ENCODE assay signal across 17 mouse cellular contexts in genomic region chr13:112326977-112327376, GRCm38 (mm10). TPM values are rescaled to one million over a fixed set of nuclear protein-coding genes. Genes with fewer than 3 reads are reported as not detected.
DNase-seq lines count a peak whose midpoint lies in the region; ATAC-seq and TF ChIP-seq lines count a peak whose summit lies in the region.
"Had no signal": no experiment of that assay in that cellular context is flagged by ENCODE, and none has a peak within 500 bp of the region (broad histone marks: within the 10 kb centered on the region; RNA-seq: fewer than 3 reads in every experiment).

No protein-coding gene starts in this region.

- peak overlapping the region; percentile 8; the same call in 1 of the 2 replicates for H3K27ac ChIP-seq in heart, adult 2 months
- H3K27ac ChIP-seq in kidney, embryonic 15.5 days, result peak overlapping the region; percentile 49; the same call in 1 of the 2 replicates
- H3K27ac ChIP-seq in stomach, embryonic 16.5 days (ENCODE audit: low read length), result peak overlapping the region; percentile 36; the same call in 1 of the 2 replicates
- H3K27ac ChIP-seq: forebrain, embryonic 10.5 days; liver, embryonic 14.5 days had no signal

- no peak overlapping the region for H3K4me3 ChIP-seq in heart, adult 2 months
- H3K4me3 ChIP-seq in kidney, embryonic 15.5 days (replicated peaks), result no peak overlapping the region
- no peak overlapping the region for H3K4me3 ChIP-seq in stomach, embryonic 16.5 days (replicated peaks; ENCODE audit: low read length)
- H3K4me3 ChIP-seq: forebrain, embryonic 10.5 days; stomach, embryonic 15.5 days had no signal

- peaks cover 5% of the 10 kb centered on the region for H3K4me1 ChIP-seq in heart, adult 2 months (ENCODE audit: control insufficient read depth, insufficient read depth, low read length)
- H3K4me1 ChIP-seq in kidney, embryonic 15.5 days, result peaks cover 25% of the 10 kb centered on the region
- H3K4me1 ChIP-seq in stomach, embryonic 16.5 days (ENCODE audit: control insufficient read depth, insufficient read depth, low read length), result peaks cover 13% of the 10 kb centered on the region

- intact Hi-C loops in heart, adult 2 months (cut with DNase I), result no loop called here
- intact Hi-C loops in heart, postnatal 14 days (cut with DNase I), result no loop called here

- no peak for DNase-seq in heart, adult 2 months
- DNase-seq in heart, postnatal 14 days, result no peak
- no peak for DNase-seq in kidney, adult 18-20 months
- peak; percentile 36 for DNase-seq in gonadal fat pad, adult 2 months (ENCODE audit: low read depth)
- no peak for DNase-seq in adrenal gland, postnatal 25 days
- DNase-seq: cerebellum, adult 9-11 months; embryo, embryonic 11 days; kidney, postnatal 10 days; lung, postnatal 14 days; thymus, postnatal 14 days had no signal

- ATAC-seq in kidney, embryonic 15.5 days (replicated peaks; ENCODE audit: low FRiP score), result no peak
- ATAC-seq in stomach, embryonic 16.5 days (ENCODE audit: insufficient read depth, low FRiP score), result no peak
- ATAC-seq: activated CD4-positive, CD25-positive, alpha-beta regulatory T cell, adult 4 months had no signal

- no peak overlapping the region for H3K9ac ChIP-seq in heart, adult 2 months (ENCODE audit: low read depth, low read length)
- H3K9ac ChIP-seq in kidney, embryonic 15.5 days, result no peak overlapping the region
- H3K9ac ChIP-seq in stomach, embryonic 16.5 days (ENCODE audit: low read length), result no peak overlapping the region
- H3K9ac ChIP-seq: liver, embryonic 14.5 days; stomach, embryonic 15.5 days had no signal

- no peaks in the 10 kb centered on the region for H3K79me2 ChIP-seq in heart, adult 2 months (replicated peaks; ENCODE audit: control insufficient read depth, insufficient read depth, low read length)

- H3K9me3 ChIP-seq in kidney, embryonic 15.5 days (replicated peaks), result no peaks in the 10 kb centered on the region
- H3K9me3 ChIP-seq in stomach, embryonic 16.5 days (replicated peaks; ENCODE audit: control insufficient read depth, low read length), result no peaks in the 10 kb centered on the region
- H3K9me3 ChIP-seq: forebrain, embryonic 10.5 days; stomach, embryonic 15.5 days had no signal

- H3K36me3 ChIP-seq in heart, adult 2 months (ENCODE audit: control insufficient read depth, insufficient read depth, low read length), result no peaks in the 10 kb centered on the region
- no peaks in the 10 kb centered on the region for H3K36me3 ChIP-seq in kidney, embryonic 15.5 days
- H3K36me3 ChIP-seq in stomach, embryonic 16.5 days (ENCODE audit: control insufficient read depth, insufficient read depth, low read length), result no peaks in the 10 kb centered on the region
- H3K36me3 ChIP-seq: forebrain, embryonic 10.5 days; stomach, embryonic 15.5 days had no signal

- 57% methylated on average over 5 of the region's 5 CpGs for whole genome bisulfite sequencing in heart, adult 2 months
- 58% methylated on average over 5 of the region's 5 CpGs for WGBS in kidney, embryonic 15.5 days
- 81% methylated on average over 5 of the region's 5 CpGs for whole genome bisulfite sequencing in stomach, embryonic 16.5 days

- no peak for TF ChIP-seq CTCF in heart, adult 2 months (IDR thresholded peaks at IDR 0.05)

- no peak overlapping the region for H3K4me2 ChIP-seq in kidney, embryonic 15.5 days
- H3K4me2 ChIP-seq in stomach, embryonic 16.5 days (ENCODE audit: low read depth, low read length), result no peak overlapping the region
- H3K4me2 ChIP-seq: stomach, embryonic 15.5 days had no signal

- TF ChIP-seq EP300 in heart, adult 2 months (IDR thresholded peaks at IDR 0.05; ENCODE audit: insufficient read depth, low read depth, low read length), result no peak

- no peaks in the 10 kb centered on the region for H3K27me3 ChIP-seq in heart, adult 2 months (ENCODE audit: control insufficient read depth, insufficient read depth, low read length)
- H3K27me3 ChIP-seq in kidney, embryonic 15.5 days, result no peaks in the 10 kb centered on the region
- H3K27me3 ChIP-seq in stomach, embryonic 16.5 days (ENCODE audit: control insufficient read depth, insufficient read depth, low read length), result no peaks in the 10 kb centered on the region
- H3K27me3 ChIP-seq: stomach, embryonic 15.5 days had no signal

- no peak for TF ChIP-seq POLR2A in heart, adult 2 months (IDR thresholded peaks at IDR 0.05; ENCODE audit: insufficient read depth, low read depth, low read length)

RNA-seq across cellular contexts. Expression of gene Ankrd55, which starts 38.7 kb away (rescaled TPM):
- 1 to 10 TPM in 1 of 2 experiments, under 1 TPM in 1; 0.57 to 1.6 TPM for total RNA-seq in heart, adult 2 months (2021)
- 0.23 and 0.64 TPM in 2 replicates for polyA plus RNA-seq in heart, adult 2 months (2012; rRNA removed)
- total RNA-seq in heart, postnatal 14 days (2021), result under 1 TPM; 0.19 to 0.29 TPM
- 0.21 and 0.31 TPM in 2 replicates for polyA plus RNA-seq in kidney, embryonic 15.5 days (2015; fragmentation: Nextera tagmentation; extraction: Ambion mirVana)
- 0.11 and 0.15 TPM in 2 replicates for polyA plus RNA-seq in gonadal fat pad, adult 2 months (2012; rRNA removed)
- polyA plus RNA-seq in stomach, embryonic 16.5 days (2015; fragmentation: Nextera tagmentation; extraction: Ambion mirVana), result 0.39 and 0.46 TPM in 2 replicates
- total RNA-seq in adrenal gland, postnatal 25 days (2021), result 12.2 and 23.4 TPM in 2 replicates
- total RNA-seq: monocyte, adult 5-6 weeks had no signal
